Mouse (Mus musculus) limb, embryonic 11.5 days (tissue): ENCODE measurements around the gene Galnt18. TPM values are rescaled to one million over a fixed set of nuclear protein-coding genes. Genes with fewer than 3 reads are reported as not detected.

Experiments
- ATAC-seq: fragments of 200-750 bp; cut with Nextera tagmentation; 2 replicates; pipeline ENCODE4 v1.8.0; 2017; ENCODE audit warnings: low read depth; ENCODE audit not compliant: insufficient number of reproducible peaks, low FRiP score, low TSS enrichment
- DNase-seq: peaks from one replicate; pipeline ENCODE4 v3.0.0-alpha.2; 2015; ENCODE audit warnings: low spot score
- H3K27ac ChIP-seq: fragments of 300-500 bp; sonication (generic); replicated peaks from 2 replicates; pipeline ENCODE4 v1.5.1; 2014; ENCODE audit warnings: low read depth, mild to moderate bottlenecking, low read length
- H3K27me3 ChIP-seq: fragments of 300-500 bp; sonication (generic); 2 replicates; pipeline ENCODE4 v1.6.1; 2014; ENCODE audit warnings: mild to moderate bottlenecking, low read length, mixed read lengths; ENCODE audit not compliant: control insufficient read depth, insufficient read depth
- H3K36me3 ChIP-seq: fragments of 300-500 bp; sonication (generic); 2 replicates; pipeline ENCODE4 v1.6.1; 2014; ENCODE audit warnings: mild to moderate bottlenecking, low read length, moderate library complexity, mixed read lengths; ENCODE audit not compliant: control insufficient read depth, insufficient read depth
- H3K4me1 ChIP-seq: fragments of 300-500 bp; sonication (generic); 2 replicates; pipeline ENCODE4 v1.6.1; 2014; ENCODE audit warnings: low read length, mixed read lengths; ENCODE audit not compliant: control insufficient read depth, insufficient read depth
- H3K4me2 ChIP-seq: fragments of 300-500 bp; sonication (generic); 2 replicates; pipeline ENCODE4 v1.6.1; 2014; ENCODE audit warnings: low read depth, mild to moderate bottlenecking, moderate library complexity; ENCODE audit not compliant: severe bottlenecking
- H3K4me3 ChIP-seq: fragments of 300-500 bp; sonication (generic); 2 replicates; pipeline ENCODE4 v1.5.1; 2014; ENCODE audit warnings: low read depth, low read length
- H3K9ac ChIP-seq: fragments of 300-500 bp; sonication (generic); 2 replicates; pipeline ENCODE4 v1.6.1; 2014; ENCODE audit warnings: mild to moderate bottlenecking, low read length
- H3K9me3 ChIP-seq: fragments of 300-500 bp; sonication (generic); 2 replicates; pipeline ENCODE4 v1.6.1; 2016; ENCODE audit warnings: low read length; ENCODE audit not compliant: control insufficient read depth
- WGBS: fragments of 180-500 bp; shearing (Covaris S2); extraction: QIAGEN DNeasy Blood & Tissue Kit; methylation state at CpG from one replicate; pipeline ENCODE4 v1.1.7; 2014; 5-methylcytosine and 5-hydroxymethylcytosine counted together
- polyA plus RNA-seq: library from polyadenylated mRNA; unstranded; fragments of >200 nt; fragmentation: Nextera tagmentation; extraction: Ambion mirVana; gene quantifications from 2 replicates; pipeline ENCODE4 v1.2.1, GENCODE M21; 2014

Gene Galnt18
- polyA plus RNA-seq, 1 experiment from 2014 or later: 7.0 TPM

DNA sequence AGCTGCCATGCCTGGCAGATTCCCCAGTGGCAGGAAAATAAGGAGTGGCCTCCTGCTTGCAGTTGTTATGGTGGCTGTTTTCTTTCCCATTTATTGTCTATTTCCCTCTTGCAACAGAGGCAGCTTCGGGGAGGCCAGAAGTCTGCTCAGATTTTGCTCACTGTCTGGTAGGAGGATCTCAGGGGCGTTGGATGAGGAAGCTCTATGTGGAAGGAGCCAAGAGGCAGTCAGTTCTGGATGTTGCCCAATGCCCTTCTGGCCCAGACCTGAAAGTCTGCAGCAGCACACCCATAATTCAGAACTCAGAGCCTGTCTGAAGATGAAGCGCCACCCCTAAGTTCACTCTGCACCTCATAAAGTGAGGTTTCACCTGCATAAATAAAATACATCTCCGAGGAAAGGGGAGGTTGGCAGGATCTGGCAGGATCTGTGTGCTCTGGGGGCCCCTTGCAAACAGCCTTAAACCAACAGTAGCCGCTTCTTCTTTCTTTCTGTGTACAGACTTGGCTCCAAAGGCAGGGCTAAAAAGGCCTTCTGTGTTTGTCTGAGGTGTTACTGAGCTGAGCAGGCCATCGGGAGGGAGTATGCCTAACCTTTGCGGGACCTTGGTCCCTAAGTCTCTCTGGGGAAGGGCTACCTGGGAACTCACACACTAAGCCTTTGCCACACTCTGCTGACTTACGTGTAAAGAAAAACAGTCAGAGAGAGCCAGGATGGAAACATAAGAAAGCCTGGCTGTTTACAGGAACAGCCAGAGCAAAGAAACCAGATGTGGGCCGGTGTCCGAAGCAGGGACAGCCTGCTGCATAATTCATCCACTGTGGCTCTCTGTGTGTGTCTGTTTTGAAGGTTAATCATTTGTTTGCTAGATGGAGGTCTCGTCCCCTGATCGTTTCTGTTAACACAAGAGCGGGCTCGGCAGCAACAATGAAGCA is 116.4 kb downstream of the Galnt18 start:
- no peaks in the 10 kb centered on the region for H3K27me3 ChIP-seq
- no peak overlapping the region for H3K4me2 ChIP-seq
- no peak overlapping the region for H3K4me3 ChIP-seq
- WGBS: 50% methylated on average over 14 of the region's 14 CpGs
- 0 out of 2 replicates have a peak overlapping the region, but pooled peaks have one; percentile 30 for H3K27ac ChIP-seq
- H3K4me1 ChIP-seq: peaks cover 5% of the 10 kb centered on the region; the same call in 1 of the 2 replicates
- DNase-seq (no peak), ATAC-seq (peak; percentile 51; the same call in 1 of the 2 replicates)
- H3K9ac ChIP-seq: peak overlapping the region; percentile 9; the same call in 1 of the 2 replicates
- H3K9me3 ChIP-seq: no peaks in the 10 kb centered on the region
- no peaks in the 10 kb centered on the region for H3K36me3 ChIP-seq

- no peak overlapping the region for H3K4me2 ChIP-seq
- WGBS: 86% methylated on average over 4 of the region's 4 CpGs
- H3K9ac ChIP-seq: no peak overlapping the region
- no peaks in the 10 kb centered on the region for H3K9me3 ChIP-seq
- H3K27ac ChIP-seq: no peak overlapping the region
- H3K36me3 ChIP-seq: no peaks in the 10 kb centered on the region
- no peaks in the 10 kb centered on the region for H3K27me3 ChIP-seq
- ATAC-seq: no peak
- H3K4me3 ChIP-seq: no peak overlapping the region
- DNase-seq: no peak
- peaks cover under 1% of the 10 kb centered on the region; the same call in 1 of the 2 replicates for H3K4me1 ChIP-seq
These were observed 121.2 kb downstream of the Galnt18 start for GRCm38 (mm10) chr7:111658579-111658978.

GRCm38 (mm10) chr7:111655002-111655401 is 124.8 kb downstream of the Galnt18 start:
- no peak overlapping the region for H3K27ac ChIP-seq
- DNase-seq (no peak), ATAC-seq (no peak)
- H3K4me2 ChIP-seq: no peak overlapping the region
- H3K4me3 ChIP-seq: no peak overlapping the region
- no peaks in the 10 kb centered on the region for H3K4me1 ChIP-seq
- H3K9me3 ChIP-seq: no peaks in the 10 kb centered on the region
- no peak overlapping the region for H3K9ac ChIP-seq
- H3K27me3 ChIP-seq: no peaks in the 10 kb centered on the region
- 90% methylated on average over 8 of the region's 8 CpGs for WGBS
- H3K36me3 ChIP-seq: no peaks in the 10 kb centered on the region

DNA sequence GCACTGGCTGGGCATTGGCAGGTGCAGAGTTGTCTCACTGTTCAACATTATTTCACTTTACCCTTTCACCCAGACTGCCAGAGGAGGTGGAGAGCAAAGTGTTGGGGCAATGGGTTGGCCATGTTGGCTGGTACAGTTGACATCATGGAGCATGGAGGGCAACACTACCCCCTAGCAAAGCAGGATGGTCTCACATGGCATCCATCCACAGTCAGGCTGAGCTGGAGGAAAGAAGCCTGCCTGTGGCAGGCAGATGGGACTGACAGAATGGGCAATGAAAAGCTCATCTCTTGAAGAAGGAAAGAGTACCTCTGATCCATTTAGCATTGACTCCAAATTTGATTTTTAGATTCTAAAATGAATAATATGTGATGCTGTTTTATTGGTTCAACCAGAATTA is 125.3 kb downstream of the Galnt18 start:
- Histone ChIP-seq H3K36me3 (no peaks in the 10 kb centered on the region), H3K9ac (no peak overlapping the region)

DNA sequence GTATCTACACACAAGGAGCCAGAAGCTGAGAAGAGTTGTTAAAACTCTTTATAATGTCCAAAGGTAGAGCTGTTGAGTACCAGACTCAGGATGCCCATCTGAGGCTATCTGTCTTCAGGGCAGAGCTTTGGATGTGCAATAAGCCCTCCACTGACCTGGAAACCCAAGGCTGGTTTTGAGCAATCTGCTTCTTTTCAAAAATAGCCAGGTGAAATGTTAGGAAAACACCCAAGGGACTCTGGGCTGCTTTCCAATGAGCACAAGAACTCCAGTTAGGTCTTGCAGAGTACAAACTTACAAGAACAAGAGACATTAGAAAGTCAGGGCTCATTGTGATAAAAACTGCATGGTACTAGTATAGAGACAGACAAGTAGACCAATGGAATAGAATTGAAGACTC is 135.4 kb downstream of the Galnt18 start:
- no peak for ATAC-seq
- DNase-seq: no peak
- Histone ChIP-seq H3K36me3 (no peaks in the 10 kb centered on the region), H3K4me1 (no peaks in the 10 kb centered on the region), H3K4me3 (no peak overlapping the region), H3K9me3 (no peaks in the 10 kb centered on the region), H3K9ac (no peak overlapping the region), H3K27ac (no peak overlapping the region), H3K27me3 (no peaks in the 10 kb centered on the region), H3K4me2 (no peak overlapping the region)

More for the DNA sequence above, 125.3 kb downstream of the Galnt18 start:
- H3K4me3 ChIP-seq: no peak overlapping the region
- H3K4me1 ChIP-seq: no peaks in the 10 kb centered on the region
- no peak overlapping the region for H3K4me2 ChIP-seq
- ATAC-seq: no peak
- no peaks in the 10 kb centered on the region for H3K27me3 ChIP-seq
- H3K27ac ChIP-seq: no peak overlapping the region
- no peaks in the 10 kb centered on the region for H3K9me3 ChIP-seq
- no peak for DNase-seq

DNA sequence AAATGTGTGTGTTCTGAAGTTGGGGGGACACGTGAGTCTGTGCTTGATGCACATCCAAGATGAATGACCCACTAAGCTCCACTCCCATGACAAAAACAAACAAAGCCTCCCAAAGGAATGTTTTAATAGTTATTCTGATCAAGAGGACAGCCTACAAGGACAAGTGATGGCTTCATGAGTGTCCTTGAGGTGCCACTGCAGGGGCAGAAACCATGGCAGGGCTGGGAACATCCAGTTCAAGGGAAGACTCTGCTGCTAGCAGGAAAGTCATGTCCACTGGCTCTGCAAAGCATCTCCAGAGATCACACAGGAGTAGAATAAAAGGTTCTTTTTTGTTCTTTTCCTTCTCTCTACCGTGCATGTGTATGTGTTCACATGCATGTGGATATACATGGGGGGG is 140.9 kb downstream of the Galnt18 start:
- WGBS: 75% methylated on average over 2 of the region's 2 CpGs
- H3K4me3 ChIP-seq: no peak overlapping the region
- ATAC-seq (no peak), DNase-seq (no peak)
- no peaks in the 10 kb centered on the region for H3K9me3 ChIP-seq
- H3K4me2 ChIP-seq: no peak overlapping the region
- no peaks in the 10 kb centered on the region for H3K36me3 ChIP-seq
- no peak overlapping the region for H3K27ac ChIP-seq
- H3K4me1 ChIP-seq: no peaks in the 10 kb centered on the region
- no peaks in the 10 kb centered on the region for H3K27me3 ChIP-seq
- no peak overlapping the region for H3K9ac ChIP-seq

- WGBS: 46% methylated on average over 5 of the region's 5 CpGs
- no peak overlapping the region for H3K9ac ChIP-seq
- H3K27ac ChIP-seq: no peak overlapping the region
- no peaks in the 10 kb centered on the region for H3K36me3 ChIP-seq
- no peaks in the 10 kb centered on the region for H3K4me1 ChIP-seq
- no peak overlapping the region for H3K4me2 ChIP-seq
- no peaks in the 10 kb centered on the region for H3K9me3 ChIP-seq
- no peak overlapping the region for H3K4me3 ChIP-seq
- no peak for ATAC-seq
- H3K27me3 ChIP-seq: no peaks in the 10 kb centered on the region
- DNase-seq: no peak
These were observed 141.3 kb downstream of the Galnt18 start for GRCm38 (mm10) chr7:111638465-111638864.

DNA sequence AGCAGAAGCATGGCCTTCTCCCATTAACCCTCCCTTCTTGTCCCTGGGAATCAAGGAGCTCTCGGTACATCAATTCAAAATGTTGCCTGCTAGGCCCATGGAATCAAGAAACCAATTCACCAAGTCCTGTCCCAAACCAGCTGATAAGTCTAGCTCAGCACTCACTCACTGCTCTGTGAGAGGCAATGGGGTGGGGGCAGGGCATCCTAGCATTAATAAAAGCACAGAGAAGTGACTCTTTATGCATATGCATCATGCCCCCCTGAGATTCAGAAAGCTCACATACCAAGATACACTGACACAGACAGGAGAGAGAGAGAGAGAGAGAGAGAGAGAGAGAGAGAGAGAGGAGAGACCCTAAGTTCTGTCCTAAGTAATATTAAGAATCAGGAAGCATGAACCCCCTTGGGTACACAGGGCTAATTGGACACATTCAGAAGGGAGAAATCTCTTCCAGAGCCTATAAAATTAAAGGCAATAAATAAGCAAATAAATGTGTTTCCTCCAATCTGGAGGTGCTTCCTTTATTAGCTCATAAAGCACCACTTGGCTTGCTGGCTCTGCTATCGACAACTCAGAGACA is 141.8 kb downstream of the Galnt18 start:
- Histone ChIP-seq H3K4me2 (no peak overlapping the region), H3K4me3 (no peak overlapping the region), H3K9me3 (no peaks in the 10 kb centered on the region), H3K4me1 (no peaks in the 10 kb centered on the region), H3K27me3 (no peaks in the 10 kb centered on the region), H3K27ac (no peak overlapping the region), H3K9ac (no peak overlapping the region), H3K36me3 (no peaks in the 10 kb centered on the region)
- DNase-seq: no peak
- WGBS: 48% methylated on average over 2 of the region's 2 CpGs
- ATAC-seq: no peak
